Mouse (Mus musculus) heart, adult 11 months (tissue): ENCODE data around the gene Gm42715.
A peak's percentile ranks its signal among the peaks of the same experiment; 100 is the strongest.

ENCODE experiments used
- DNase-seq: peaks from one replicate; pipeline ENCODE4 v3.0.0; 2022

Gm42715 gene

GRCm38 (mm10) chr7:127498407-127498806, 21.0 kb upstream of the Gm42715 start:
- DNase-seq: peak; percentile 87

GRCm38 (mm10) chr7:127508291-127508690, 11.1 kb upstream of the Gm42715 start:
- peak; percentile 66 for DNase-seq

- peak; percentile 68 for DNase-seq
These were observed 9.6 kb upstream of the Gm42715 start for GRCm38 (mm10) chr7:127509830-127510229.

GRCm38 (mm10) chr7:127511241-127511640, 8.1 kb upstream of the Gm42715 start:
- DNase-seq: peak; percentile 89

GRCm38 (mm10) chr7:127511808-127512230, 7.6 kb upstream of the Gm42715 start, which contains the start of gene Srcap:
Gene Srcap, plus strand, starts transcription at chr7:127511983.
- peak; percentile 100 for DNase-seq

GRCm38 (mm10) chr7:127512231-127513015, 7.0 kb upstream of the Gm42715 start:
- peak; percentile 100 for DNase-seq

GRCm38 (mm10) chr7:127513016-127513390, 6.4 kb upstream of the Gm42715 start:
- DNase-seq: no peak

- DNase-seq: peak; percentile 89
These were observed 5.6 kb upstream of the Gm42715 start for GRCm38 (mm10) chr7:127513781-127514180.

- peak; percentile 90 for DNase-seq
These were observed 3.5 kb upstream of the Gm42715 start for GRCm38 (mm10) chr7:127515846-127516245.

GRCm38 (mm10) chr7:127516344-127516743, 3.0 kb upstream of the Gm42715 start:
- DNase-seq: peak; percentile 79

- peak; percentile 88 for DNase-seq
These were observed 22.3 kb downstream of the Gm42715 start for GRCm38 (mm10) chr7:127541671-127542070.

- DNase-seq: peak; percentile 95
These were observed 29.9 kb downstream of the Gm42715 start for GRCm38 (mm10) chr7:127549116-127549835.

- peak; percentile 37 for DNase-seq
These were observed 32.2 kb downstream of the Gm42715 start for GRCm38 (mm10) chr7:127551558-127551957.

- peak; percentile 84 for DNase-seq
These were observed 41.2 kb downstream of the Gm42715 start for GRCm38 (mm10) chr7:127560580-127560979.

- DNase-seq: peak; percentile 70
These were observed 42.0 kb downstream of the Gm42715 start, which contains the start of gene Tmem265 for GRCm38 (mm10) chr7:127561340-127561858. Gene Tmem265, plus strand, starts transcription at chr7:127561390.

GRCm38 (mm10) chr7:127564381-127565150, 45.2 kb downstream of the Gm42715 start:
- peak; percentile 96 for DNase-seq

- peak; percentile 100 for DNase-seq
These were observed 53.6 kb downstream of the Gm42715 start, which contains the start of gene Phkg2 for GRCm38 (mm10) chr7:127572895-127573471. Gene Phkg2, plus strand, starts transcription at chr7:127573340.

GRCm38 (mm10) chr7:127573503-127574008, 54.2 kb downstream of the Gm42715 start:
- DNase-seq: no peak

- DNase-seq: peak; percentile 80
These were observed 54.7 kb downstream of the Gm42715 start for GRCm38 (mm10) chr7:127574115-127574514.

- peak; percentile 79 for DNase-seq
These were observed 63.9 kb downstream of the Gm42715 start for GRCm38 (mm10) chr7:127583260-127583659.

- DNase-seq: no peak
These were observed 65.6 kb downstream of the Gm42715 start for GRCm38 (mm10) chr7:127585031-127585430.

GRCm38 (mm10) chr7:127586149-127586548, 66.8 kb downstream of the Gm42715 start:
- peak; percentile 89 for DNase-seq
